8 mouse cellular contexts compared by ENCODE assay signal in genomic region chr2:119814376-119814933, GRCm38 (mm10). TPM values are rescaled to one million over a fixed set of nuclear protein-coding genes. Genes with fewer than 3 reads are reported as not detected.
DNase-seq lines count a peak whose midpoint lies in the region.

No protein-coding gene starts in this region.

- peak; percentile 52 for DNase-seq in gastrocnemius, postnatal 14 days
- no peak for DNase-seq in gastrocnemius, postnatal 36 days
- peak; percentile 67 for DNase-seq in ovary, adult 18-20 months (ENCODE audit: low spot score)
- DNase-seq in ovary, postnatal 10 days (ENCODE audit: low spot score): no peak
- peak; percentile 74 to 86 for DNase-seq in left cerebral cortex, postnatal 14 days (ENCODE audit: low spot score in 2 of 2)
- DNase-seq in thymus, postnatal 25 days: peak; percentile 39
- no peak for DNase-seq in natural killer cell, adult 2 months (ENCODE audit: low spot score in 2 of 2)
- DNase-seq in retina, postnatal 1 day: no peak

- intact Hi-C loops in gastrocnemius, postnatal 14 days (cut with DNase I; ENCODE audit: low total_unique reads): no loop called here
- intact Hi-C loops in gastrocnemius, postnatal 36 days (cut with DNase I): no loop called here
- intact Hi-C loops in left cerebral cortex, postnatal 14 days (cut with DNase I): no loop called here

RNA-seq across cellular contexts. Expression of gene Tyro3, which starts 16.9 kb away (rescaled TPM):
- total RNA-seq in gastrocnemius, postnatal 14 days (2021): 1 to 10 TPM; 1.8 to 3.6 TPM
- under 1 TPM; 0.57 to 0.74 TPM for total RNA-seq in gastrocnemius, postnatal 36 days (2021)
- total RNA-seq in left cerebral cortex, postnatal 14 days (2021): 100 to 1,000 TPM; 117 to 119 TPM

RNA-seq across cellular contexts. Expression of gene Rpap1, which starts 27.1 kb away (rescaled TPM):
- 10 to 100 TPM; 12.7 to 12.9 TPM for total RNA-seq in gastrocnemius, postnatal 14 days (2021)
- total RNA-seq in gastrocnemius, postnatal 36 days (2021): 10 to 100 TPM; 14.3 to 14.7 TPM
- total RNA-seq in left cerebral cortex, postnatal 14 days (2021): 10 to 100 TPM; 17.5 to 18.8 TPM

RNA-seq across cellular contexts. Expression of gene Ltk, which starts 54.2 kb away (rescaled TPM):
- not detected for total RNA-seq in gastrocnemius, postnatal 14 days (2021)
- not detected for total RNA-seq in gastrocnemius, postnatal 36 days (2021)
- total RNA-seq in left cerebral cortex, postnatal 14 days (2021): 10 to 100 TPM; 12.4 to 13.5 TPM

Comparison
In these comparisons a context has a peak if more than half of its experiments do, and no peak if none do; other contexts are left out.
1. DNase-seq: peak in gastrocnemius, postnatal 14 days (single experiment), ovary, adult 18-20 months (single experiment), left cerebral cortex, postnatal 14 days (2 of 2) and thymus, postnatal 25 days (single experiment); none in gastrocnemius, postnatal 36 days (0 of 2), ovary, postnatal 10 days (single experiment), natural killer cell, adult 2 months (0 of 2) and retina, postnatal 1 day (single experiment).
2. RNA of gene Tyro3, which starts 16.9 kb away (total RNA-seq): 117 to 119 TPM in left cerebral cortex, postnatal 14 days; 1.8 to 3.6 TPM in gastrocnemius, postnatal 14 days and 0.57 to 0.74 TPM in gastrocnemius, postnatal 36 days; every median in the first group is over 10 times any median in the second.
3. RNA of gene Ltk, which starts 54.2 kb away (total RNA-seq): 12.4 to 13.5 TPM in left cerebral cortex, postnatal 14 days; not detected in gastrocnemius, postnatal 14 days and not detected in gastrocnemius, postnatal 36 days; every median in the first group is over 10 times any median in the second.